Mouse (Mus musculus) intestine, postnatal 0 days (tissue): Measurements from ENCODE around the gene Gng5. TPM values are rescaled to one million over a fixed set of nuclear protein-coding genes. Genes with fewer than 3 reads are reported as not detected.

Experiments
- ATAC-seq: fragments of 200-750 bp; cut with Nextera tagmentation; 2 replicates; pipeline ENCODE4 v1.8.0; 2017; ENCODE audit warnings: mild to moderate bottlenecking, moderate TSS enrichment, moderate library complexity
- H3K27ac ChIP-seq: fragments of 300-500 bp; sonication (generic); 2 replicates; pipeline ENCODE4 v1.5.1; 2014; ENCODE audit warnings: mild to moderate bottlenecking, low read depth, low read length, moderate library complexity
- H3K27me3 ChIP-seq: fragments of 300-500 bp; sonication (generic); replicated peaks from 2 replicates; pipeline ENCODE4 v1.6.1; 2014; ENCODE audit warnings: low read length, mixed read lengths; ENCODE audit not compliant: control insufficient read depth, insufficient read depth
- H3K36me3 ChIP-seq: fragments of 300-500 bp; sonication (generic); 2 replicates; pipeline ENCODE4 v1.6.1; 2014; ENCODE audit warnings: mild to moderate bottlenecking, moderate library complexity; ENCODE audit not compliant: control insufficient read depth, insufficient read depth
- H3K4me1 ChIP-seq: fragments of 300-500 bp; sonication (generic); replicated peaks from 2 replicates; pipeline ENCODE4 v1.6.1; 2014; ENCODE audit warnings: antibody characterized with exemption, low read length, mixed read lengths; ENCODE audit not compliant: control insufficient read depth, insufficient read depth
- H3K4me2 ChIP-seq: fragments of 300-500 bp; sonication (generic); replicated peaks from 2 replicates; pipeline ENCODE4 v1.6.1; 2014; ENCODE audit warnings: low read depth, mild to moderate bottlenecking, moderate library complexity
- H3K4me3 ChIP-seq: fragments of 300-500 bp; sonication (generic); 2 replicates; pipeline ENCODE4 v1.5.1; 2014; ENCODE audit warnings: low read depth, low read length
- H3K9ac ChIP-seq: fragments of 300-500 bp; sonication (generic); 2 replicates; pipeline ENCODE4 v1.6.1; 2014; ENCODE audit warnings: mild to moderate bottlenecking, low read depth, low read length
- H3K9me3 ChIP-seq: fragments of 300-500 bp; sonication (generic); 2 replicates; pipeline ENCODE4 v1.6.1; 2016; ENCODE audit warnings: mixed run types; ENCODE audit not compliant: control insufficient read depth
- CTCF ChIP-seq: sonication (generic); IDR thresholded peaks from 2 replicates; pipeline ENCODE4 v1.5.1; 2016; ENCODE audit warnings: low read depth, mild to moderate bottlenecking, control low read depth, antibody characterized with exemption, moderate library complexity
- WGBS: fragments of 180-500 bp; shearing (Covaris S2); extraction: QIAGEN DNeasy Blood & Tissue Kit; methylation state at CpG from one replicate; pipeline ENCODE4 v1.1.7; 2014; 5-methylcytosine and 5-hydroxymethylcytosine counted together
- polyA plus RNA-seq: library from polyadenylated mRNA; unstranded; fragments of >200 nt; fragmentation: Nextera tagmentation; extraction: Ambion mirVana; gene quantifications from 2 replicates; pipeline ENCODE4 v1.2.1, GENCODE M21; 2015

Gene Gng5
- polyA plus RNA-seq, 1 experiment from 2014 or later, result 1,144 TPM

DNA sequence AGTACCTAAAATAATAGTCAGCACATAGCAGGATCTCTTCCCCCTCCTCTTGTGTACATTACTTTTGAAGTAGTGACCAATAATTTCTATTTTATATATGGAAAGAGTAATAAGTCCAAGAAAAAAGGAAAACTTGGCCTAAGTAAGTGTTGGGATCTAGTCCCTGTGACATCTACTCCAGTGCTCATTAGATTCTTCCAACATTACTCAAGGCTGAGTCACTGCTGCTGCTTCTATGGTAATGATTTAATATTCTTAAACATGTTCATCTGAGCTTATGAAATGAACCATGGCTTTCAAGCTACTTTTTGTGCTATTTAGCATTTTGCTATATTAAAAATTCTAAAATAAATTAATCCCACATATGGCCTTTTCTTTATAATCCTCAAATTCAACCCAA lies 25.9 kb upstream of the Gng5 start:
- ATAC-seq, result no peak
- H3K27ac ChIP-seq, result no peak overlapping the region
- no peak overlapping the region for H3K9ac ChIP-seq
- H3K27me3 ChIP-seq, result no peaks in the 10 kb centered on the region
- H3K36me3 ChIP-seq, result no peaks in the 10 kb centered on the region
- no peaks in the 10 kb centered on the region for H3K4me1 ChIP-seq
- H3K4me3 ChIP-seq, result no peak overlapping the region
- no peaks in the 10 kb centered on the region for H3K9me3 ChIP-seq
- no peak for TF ChIP-seq CTCF
- H3K4me2 ChIP-seq, result no peak overlapping the region

- Histone ChIP-seq H3K27ac (no peak overlapping the region), H3K27me3 (no peaks in the 10 kb centered on the region), H3K4me3 (no peak overlapping the region), H3K9me3 (no peaks in the 10 kb centered on the region), H3K4me2 (no peak overlapping the region), H3K36me3 (no peaks in the 10 kb centered on the region), H3K4me1 (no peaks in the 10 kb centered on the region), H3K9ac (no peak overlapping the region)
- ATAC-seq, result no peak
- WGBS, result 87% methylated on average over 3 of the region's 3 CpGs
- no peak for TF ChIP-seq CTCF
Measured at GRCm38 (mm10) chr3:146474428-146474827, 25.2 kb upstream of the Gng5 start.

- Histone ChIP-seq H3K27me3 (no peaks in the 10 kb centered on the region), H3K27ac (no peak overlapping the region), H3K9me3 (no peaks in the 10 kb centered on the region), H3K4me2 (no peak overlapping the region), H3K9ac (no peak overlapping the region), H3K4me3 (no peak overlapping the region), H3K36me3 (no peaks in the 10 kb centered on the region), H3K4me1 (no peaks in the 10 kb centered on the region)
- ATAC-seq, result no peak
- peak; percentile 44 for TF ChIP-seq CTCF
- 62% methylated on average over 2 of the region's 2 CpGs for WGBS
Measured at GRCm38 (mm10) chr3:146482044-146482443, 17.6 kb upstream of the Gng5 start.

- peak; percentile 23; the same call in 1 of the 2 replicates for TF ChIP-seq CTCF
- Histone ChIP-seq H3K4me1 (no peaks in the 10 kb centered on the region), H3K9ac (no peak overlapping the region), H3K27ac (no peak overlapping the region), H3K36me3 (no peaks in the 10 kb centered on the region), H3K4me2 (no peak overlapping the region), H3K4me3 (no peak overlapping the region), H3K27me3 (no peaks in the 10 kb centered on the region), H3K9me3 (no peaks in the 10 kb centered on the region)
- no peak for ATAC-seq
- WGBS, result 86% methylated on average over 4 of the region's 4 CpGs
Measured at GRCm38 (mm10) chr3:146486464-146486863, 13.1 kb upstream of the Gng5 start.

- no peaks in the 10 kb centered on the region for H3K4me1 ChIP-seq
- H3K27me3 ChIP-seq, result no peaks in the 10 kb centered on the region
- no peak for ATAC-seq
- H3K36me3 ChIP-seq, result no peaks in the 10 kb centered on the region
- no peak overlapping the region for H3K4me3 ChIP-seq
- no peak for TF ChIP-seq CTCF
- H3K4me2 ChIP-seq, result no peak overlapping the region
- WGBS, result 89% methylated on average over 8 of the region's 8 CpGs
- no peak overlapping the region for H3K27ac ChIP-seq
- H3K9me3 ChIP-seq, result no peaks in the 10 kb centered on the region
- H3K9ac ChIP-seq, result no peak overlapping the region
Measured at GRCm38 (mm10) chr3:146494941-146495340, 4.7 kb upstream of the Gng5 start.

DNA sequence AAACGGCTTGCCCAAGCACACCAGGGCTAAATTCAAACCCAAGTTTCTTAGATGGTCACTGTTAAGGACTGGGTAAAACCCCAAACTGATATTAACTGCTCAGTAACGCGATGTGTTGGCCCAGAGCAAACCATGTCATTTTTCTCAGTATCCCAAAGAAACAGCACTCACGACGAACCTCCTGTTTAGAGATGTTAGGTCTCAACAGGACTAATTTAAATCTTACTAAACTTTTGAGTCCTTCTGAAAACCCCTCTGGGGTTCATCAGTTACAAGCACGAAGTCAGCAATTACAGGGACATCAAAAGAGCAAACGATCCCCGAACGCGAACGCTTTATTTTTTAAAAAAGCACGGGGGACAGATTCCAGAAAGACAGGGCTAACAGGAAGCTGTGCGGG lies 618 bp upstream of the Gng5 start:
- Histone ChIP-seq H3K4me1 (no peaks in the 10 kb centered on the region), H3K27ac (peak overlapping the region; percentile 99), H3K27me3 (no peaks in the 10 kb centered on the region), H3K4me3 (peak overlapping the region; percentile 92), H3K9me3 (no peaks in the 10 kb centered on the region), H3K4me2 (peak overlapping the region; percentile 72), H3K36me3 (peaks cover 9% of the 10 kb centered on the region), H3K9ac (peak overlapping the region; percentile 97)
- WGBS, result 3% methylated on average over 13 of the region's 13 CpGs
- ATAC-seq, result no peak
- no peak for TF ChIP-seq CTCF
